Mouse (Mus musculus) MEL (cell line): ENCODE data around the gene Afdn. TPM values are rescaled to one million over a fixed set of nuclear protein-coding genes. Genes with fewer than 3 reads are reported as not detected.

ENCODE experiments used
- DNase-seq: peaks from one replicate; pipeline ENCODE4 v3.0.0; 2011; ENCODE audit warnings: low read depth, low spot score
- H3K27ac ChIP-seq: 2 replicates; pipeline ENCODE4 v1.5.1; 2012; ENCODE audit warnings: low read depth, mild to moderate bottlenecking, control low read depth, low read length, moderate library complexity; ENCODE audit not compliant: control insufficient read depth
- H3K27me3 ChIP-seq, 2 experiments: fragments of 150-350 bp in 1 of 2; sonication (generic) in 1 of 2; 2 replicates each; pipeline ENCODE4 v1.6.1; 2012; ENCODE audit warnings: low read length in 2 of 2, mild to moderate bottlenecking in 2 of 2, improper control_type of control experiment in 1 of 2, moderate library complexity in 1 of 2; ENCODE audit not compliant: insufficient read depth in 2 of 2, control insufficient read depth in 1 of 2
- H3K36me3 ChIP-seq, 2 experiments: 2 replicates each; pipeline ENCODE4 v1.6.1; 2012 to 2014; ENCODE audit warnings: low read length in 2 of 2, improper control_type of control experiment in 1 of 2, inconsistent platforms in 1 of 2, mild to moderate bottlenecking in 1 of 2; ENCODE audit not compliant: insufficient read depth in 2 of 2, control insufficient read depth in 1 of 2
- H3K4me1 ChIP-seq, 2 experiments: fragments of 150-350 bp in 1 of 2; sonication (generic) in 1 of 2; 2 replicates each; pipeline ENCODE4 v1.6.1; 2012; ENCODE audit warnings: low read length in 2 of 2, improper control_type of control experiment in 1 of 2, mild to moderate bottlenecking in 1 of 2; ENCODE audit not compliant: insufficient read depth in 2 of 2, control insufficient read depth in 1 of 2
- H3K4me3 ChIP-seq, 2 experiments: fragments of 150-350 bp in 1 of 2; sonication (generic) in 1 of 2; 2 replicates each; pipeline ENCODE4 v1.5.1; 2012; ENCODE audit warnings: low read depth in 2 of 2, low read length in 2 of 2, mild to moderate bottlenecking in 2 of 2, moderate library complexity in 2 of 2, control low read depth in 1 of 2, improper control_type of control experiment in 1 of 2; ENCODE audit not compliant: control insufficient read depth in 1 of 2, insufficient read depth in 1 of 2
- H3K79me2 ChIP-seq: 2 replicates; pipeline ENCODE4 v1.6.1; 2012; ENCODE audit warnings: mild to moderate bottlenecking, low read length, moderate library complexity; ENCODE audit not compliant: control insufficient read depth, poor library complexity, insufficient read depth
- H3K9ac ChIP-seq: 2 replicates; pipeline ENCODE4 v1.6.1; 2012; ENCODE audit warnings: low read depth, mild to moderate bottlenecking, control low read depth, low read length, moderate library complexity; ENCODE audit not compliant: control insufficient read depth, poor library complexity, severe bottlenecking
- H3K9me3 ChIP-seq: fragments of 150-350 bp; sonication (generic); replicated peaks from 2 replicates; pipeline ENCODE4 v1.6.1; 2012; ENCODE audit warnings: mild to moderate bottlenecking, low read length, improper control_type of control experiment, moderate library complexity; ENCODE audit not compliant: insufficient read depth
- BHLHE40 ChIP-seq: IDR thresholded peaks from 2 replicates; pipeline ENCODE4 v1.6.1; 2012; ENCODE audit warnings: low read depth, mild to moderate bottlenecking, inconsistent platforms, low read length, improper control_type of control experiment, borderline replicate concordance
- CHD1 ChIP-seq: IDR thresholded peaks from 2 replicates; pipeline ENCODE4 v1.6.1; 2012; ENCODE audit warnings: low read depth, mild to moderate bottlenecking, inconsistent platforms, low read length, improper control_type of control experiment
- CTCF ChIP-seq, 3 experiments: IDR thresholded peaks in 2 of 3; conservative IDR thresholded peaks in 1 of 3; 2 replicates each; pipeline ENCODE4 v1.5.1; 2011 to 2012; ENCODE audit warnings: low read length in 3 of 3, low read depth in 2 of 3, mild to moderate bottlenecking in 2 of 3, improper control_type of control experiment in 1 of 3, inconsistent platforms in 1 of 3, mixed read lengths in 1 of 3, moderate library complexity in 1 of 3; ENCODE audit not compliant: control insufficient read depth in 1 of 3, insufficient read depth in 1 of 3, poor library complexity in 1 of 3, severe bottlenecking in 1 of 3
- ELF1 ChIP-seq: IDR thresholded peaks from 2 replicates; pipeline ENCODE4 v1.6.1; 2014; ENCODE audit warnings: low read depth, mild to moderate bottlenecking, inconsistent platforms, low read length, improper control_type of control experiment, moderate library complexity
- GATA1 ChIP-seq: IDR thresholded peaks from 2 replicates; pipeline ENCODE4 v1.6.1; 2011; ENCODE audit warnings: low read depth, low read length, improper control_type of control experiment
- HCFC1 ChIP-seq: IDR thresholded peaks from 2 replicates; pipeline ENCODE4 v1.6.1; 2012; ENCODE audit warnings: low read depth, mild to moderate bottlenecking, inconsistent platforms, low read length, improper control_type of control experiment, moderate library complexity
- KAT2A ChIP-seq: conservative IDR thresholded peaks from 2 replicates; pipeline ENCODE4 v1.6.1; 2012; ENCODE audit warnings: low read depth, low read length, improper control_type of control experiment, inconsistent platforms
- MAX ChIP-seq: IDR thresholded peaks from 2 replicates; pipeline ENCODE4 v1.6.1; 2011; ENCODE audit warnings: low read length, improper control_type of control experiment
- MAZ ChIP-seq: IDR thresholded peaks from 2 replicates; pipeline ENCODE4 v1.6.1; 2012; ENCODE audit warnings: low read depth, mild to moderate bottlenecking, inconsistent platforms, low read length, improper control_type of control experiment
- MEF2A ChIP-seq: IDR thresholded peaks from 2 replicates; pipeline ENCODE4 v1.6.1; 2014; ENCODE audit warnings: low read depth, mild to moderate bottlenecking, inconsistent platforms, low read length, improper control_type of control experiment; ENCODE audit not compliant: poor library complexity, insufficient replicate concordance, severe bottlenecking; ENCODE audit errors: extremely low read depth
- MXI1 ChIP-seq: IDR thresholded peaks from 2 replicates; pipeline ENCODE4 v1.6.1; 2011; ENCODE audit warnings: mild to moderate bottlenecking, low read depth, low read length, improper control_type of control experiment
- POLR2AphosphoS2 ChIP-seq: IDR thresholded peaks from 2 replicates; pipeline ENCODE4 v1.6.1; 2011; ENCODE audit warnings: low read length, improper control_type of control experiment
- POLR2AphosphoS5 ChIP-seq: IDR thresholded peaks from 2 replicates; pipeline ENCODE4 v1.6.1; 2012; ENCODE audit warnings: low read depth, borderline replicate concordance, mild to moderate bottlenecking, inconsistent platforms, low read length, moderate library complexity, mixed read lengths
- TAL1 ChIP-seq: IDR thresholded peaks from 2 replicates; pipeline ENCODE4 v1.6.1; 2012; ENCODE audit warnings: mild to moderate bottlenecking, inconsistent platforms, low read length, moderate library complexity, mixed read lengths
- TCF12 ChIP-seq: IDR thresholded peaks from 2 replicates; pipeline ENCODE4 v1.6.1; 2014; ENCODE audit warnings: low read depth, mild to moderate bottlenecking, inconsistent platforms, low read length, improper control_type of control experiment, moderate library complexity
- USF1 ChIP-seq: IDR thresholded peaks from 2 replicates; pipeline ENCODE4 v1.6.1; 2014; ENCODE audit warnings: low read depth, mild to moderate bottlenecking, inconsistent platforms, low read length, improper control_type of control experiment, moderate library complexity
- ZMIZ1 ChIP-seq: IDR thresholded peaks from 2 replicates; pipeline ENCODE4 v1.6.1; 2012; ENCODE audit warnings: low read depth, mild to moderate bottlenecking, inconsistent platforms, low read length, improper control_type of control experiment, moderate library complexity
- ZNF384 ChIP-seq: IDR thresholded peaks from 2 replicates; pipeline ENCODE4 v1.6.1; 2012; ENCODE audit warnings: low read depth, mild to moderate bottlenecking, inconsistent platforms, low read length, improper control_type of control experiment
- polyA plus RNA-seq, 2 experiments: library from polyadenylated mRNA; stranded (reverse) in 1 of 2; unstranded in 1 of 2; fragments of >175 nt in 1 of 2; fragments of >200 nt in 1 of 2; gene quantifications; 2 replicates each; pipeline versions ENCODE4 v1.2.1 to v1.2.4; 2012; ENCODE audit warnings: low replicate concordance in 2 of 2, low read depth in 1 of 2; ENCODE audit not compliant: insufficient read length in 2 of 2, insufficient read depth in 1 of 2, missing spikeins in 1 of 2
- total RNA-seq: library from RNA; depleted of rRNA; stranded (reverse); fragments of 300-350 nt; gene quantifications from 2 replicates; pipeline ENCODE4 v1.2.3, GENCODE M21; 2012

Afdn gene
- total and polyA plus RNA-seq, 3 experiments, result 0.39 TPM; not detected in 1

DNA sequence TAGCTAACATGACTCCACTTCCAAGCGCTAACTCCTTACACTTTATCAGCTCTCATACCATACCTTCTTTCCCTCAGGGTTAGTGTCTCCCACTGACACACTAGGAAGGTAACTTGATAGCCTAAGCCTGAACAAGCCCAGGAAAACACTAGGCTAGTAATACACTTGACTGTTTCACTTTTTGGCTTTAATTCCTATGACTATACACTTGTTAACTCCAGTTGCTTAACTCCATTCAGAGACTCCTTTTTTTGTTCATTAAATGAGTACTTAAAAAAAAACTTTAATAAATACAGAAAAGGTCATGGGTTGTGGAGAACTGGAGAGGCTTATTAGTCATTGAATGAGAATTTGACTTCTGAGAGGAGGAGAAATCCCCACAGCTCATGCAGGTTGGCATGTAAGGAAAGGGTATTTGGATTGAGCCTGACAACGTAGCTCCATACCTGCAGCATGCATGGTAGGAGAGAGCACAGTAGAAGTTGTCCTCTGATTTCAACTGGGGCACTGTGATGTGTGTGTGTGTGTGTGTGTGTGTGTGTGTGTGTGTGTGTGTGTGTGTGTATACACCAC, 42.6 kb downstream of the Afdn start:
- Histone ChIP-seq H3K27ac (no peak overlapping the region), H3K4me3 (no peak overlapping the region), H3K27me3 (no peaks in the 10 kb centered on the region), H3K4me1 (no peaks in the 10 kb centered on the region), H3K36me3 (no peaks in the 10 kb centered on the region), H3K9ac (no peak overlapping the region), H3K9me3 (no peaks in the 10 kb centered on the region), H3K79me2 (no peaks in the 10 kb centered on the region)
- no peak for DNase-seq
- TF ChIP-seq ELF1 (no peak), POLR2AphosphoS2 (no peak), TAL1 (no peak)

DNA sequence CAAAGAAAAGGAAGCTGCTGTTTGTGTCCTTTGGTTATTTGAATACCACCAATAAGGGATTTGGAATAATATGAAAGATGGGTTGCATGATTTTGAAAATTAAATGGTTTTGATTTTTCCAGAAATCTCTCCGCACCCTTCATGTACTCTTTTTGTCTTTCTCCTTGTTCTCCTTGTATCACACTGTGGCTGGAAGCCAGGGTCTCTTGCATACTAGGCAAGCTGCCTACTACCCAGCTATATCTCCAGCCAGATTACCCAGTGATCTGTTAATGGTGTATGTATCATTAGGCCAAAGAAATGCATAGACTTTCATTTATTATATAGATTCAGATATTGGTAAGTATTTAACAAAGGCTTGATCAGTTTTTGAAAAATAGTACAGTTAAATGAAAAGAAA, 45.7 kb downstream of the Afdn start:
- H3K4me3 ChIP-seq, result no peak overlapping the region
- TF ChIP-seq POLR2AphosphoS5 (no peak), TCF12 (no peak), CTCF (IDR thresholded peaks at IDR 0.05 in 2 of 3, conservative IDR thresholded peaks at IDR 0.05 in 1 of 3; ENCODE audit: control insufficient read depth in 1 of 3, insufficient read depth in 1 of 3, low read depth in 2 of 3, low read length in 3 of 3, poor library complexity in 1 of 3, severe bottlenecking in 1 of 3) (no peak), USF1 (no peak)
- TF ChIP-seq, all 39 proteins: peak for 0
- Histone ChIP-seq H3K27me3 (no peaks in the 10 kb centered on the region), H3K36me3 (no peaks in the 10 kb centered on the region), H3K27ac (no peak overlapping the region), H3K79me2 (no peaks in the 10 kb centered on the region), H3K4me1 (no peaks in the 10 kb centered on the region), H3K9ac (no peak overlapping the region), H3K9me3 (no peaks in the 10 kb centered on the region)
- no peak for DNase-seq

DNA sequence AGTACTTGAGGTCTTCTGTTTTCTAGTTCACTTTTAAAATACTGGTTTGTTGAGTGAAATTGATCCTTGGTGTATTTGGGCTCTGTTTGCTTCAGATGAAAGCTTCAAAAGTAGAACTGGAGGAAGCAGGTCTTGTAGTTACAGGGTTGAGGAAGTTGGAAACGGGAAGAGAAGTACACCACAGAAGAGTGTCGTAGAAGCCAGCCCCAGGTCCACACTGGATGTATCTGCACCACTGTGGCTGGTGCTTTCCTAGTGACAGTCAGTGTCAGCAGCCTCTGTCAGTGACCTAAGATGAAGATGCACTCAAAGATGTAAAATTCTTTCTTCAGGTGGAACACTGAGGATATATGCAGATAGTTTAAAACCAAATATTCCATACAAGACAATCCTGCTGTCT, 57.5 kb downstream of the Afdn start:
- H3K9me3 ChIP-seq, result no peaks in the 10 kb centered on the region
- no peak overlapping the region for H3K4me3 ChIP-seq
- TF ChIP-seq GATA1, result no peak
- TF ChIP-seq CHD1, result no peak
- no peak for TF ChIP-seq HCFC1
- no peak for TF ChIP-seq ELF1
- TF ChIP-seq KAT2A, result no peak
- TF ChIP-seq MAZ, result no peak
- no peak for TF ChIP-seq MEF2A
- TF ChIP-seq ZMIZ1, result no peak
- TF ChIP-seq BHLHE40, result no peak
- no peak for TF ChIP-seq ZNF384
- TF ChIP-seq MAX, result no peak
- TF ChIP-seq MXI1, result no peak
- TF ChIP-seq, all 39 proteins: peak for 0
- Histone ChIP-seq H3K9ac (no peak overlapping the region), H3K27me3 (no peaks in the 10 kb centered on the region), H3K27ac (no peak overlapping the region), H3K4me1 (no peaks in the 10 kb centered on the region), H3K79me2 (no peaks in the 10 kb centered on the region), H3K36me3 (no peaks in the 10 kb centered on the region)
- no peak for DNase-seq
